Mouse (Mus musculus) gastrocnemius, postnatal 4 days (tissue): ENCODE measurements around the gene Prickle1. TPM values are rescaled to one million over a fixed set of nuclear protein-coding genes. Genes with fewer than 3 reads are reported as not detected.

Experiments used
- total RNA-seq, 2 experiments: library from RNA; stranded (reverse); gene quantifications; 2 replicates each; pipeline ENCODE4 v1.2.3; 2021

Gene Prickle1
- total RNA-seq, 2 experiments from 2014 or later: 22.5 to 24.5 TPM

Other genes with a start within 250 kb of the Prickle1 start
- gene Zcrb1, start 197.6 kb downstream of the Prickle1 start, total RNA-seq: 10 to 100 TPM; 60.6 to 67.7 TPM
- gene Pphln1, start 197.5 kb downstream of the Prickle1 start, total RNA-seq: 10 to 100 TPM; 24.0 to 25.9 TPM